Mouse (Mus musculus) right cerebral cortex, adult 2 months (tissue): ENCODE data around the gene Macrod1.

Experiments
- DNase-seq, 2 experiments: peaks; one replicate each; pipeline ENCODE4 v3.0.0; 2021 to 2022; ENCODE audit warnings: low spot score in 2 of 2

The Macrod1 gene

GRCm38 (mm10) chr19:7166767-7167166, 110.2 kb downstream of the Macrod1 start:
- DNase-seq, result no peak

- no peak for DNase-seq
Observed at GRCm38 (mm10) chr19:7168423-7168822, 111.8 kb downstream of the Macrod1 start.

DNA sequence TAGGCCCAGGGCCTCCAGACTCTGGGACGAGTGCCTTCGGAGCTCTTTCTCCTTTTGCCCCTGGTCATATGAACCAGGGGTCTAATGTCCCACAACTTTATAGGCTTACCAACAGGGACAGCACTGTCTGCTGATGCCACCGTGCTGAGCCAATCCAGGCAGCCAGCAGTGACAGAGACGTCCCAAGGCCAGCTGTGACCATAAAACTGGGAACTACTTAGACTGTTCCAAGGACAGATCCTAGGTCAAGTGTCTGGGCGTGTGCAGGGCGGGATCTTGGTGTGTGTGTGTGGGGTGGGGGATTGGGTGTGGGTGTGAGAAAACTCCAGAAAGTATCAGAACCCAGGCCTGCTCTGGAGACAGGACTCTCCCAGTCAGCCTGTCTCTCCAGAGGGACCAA, 114.3 kb downstream of the Macrod1 start:
- DNase-seq, result no peak

GRCm38 (mm10) chr19:7171447-7171846, 114.8 kb downstream of the Macrod1 start:
- DNase-seq, result no peak

DNA sequence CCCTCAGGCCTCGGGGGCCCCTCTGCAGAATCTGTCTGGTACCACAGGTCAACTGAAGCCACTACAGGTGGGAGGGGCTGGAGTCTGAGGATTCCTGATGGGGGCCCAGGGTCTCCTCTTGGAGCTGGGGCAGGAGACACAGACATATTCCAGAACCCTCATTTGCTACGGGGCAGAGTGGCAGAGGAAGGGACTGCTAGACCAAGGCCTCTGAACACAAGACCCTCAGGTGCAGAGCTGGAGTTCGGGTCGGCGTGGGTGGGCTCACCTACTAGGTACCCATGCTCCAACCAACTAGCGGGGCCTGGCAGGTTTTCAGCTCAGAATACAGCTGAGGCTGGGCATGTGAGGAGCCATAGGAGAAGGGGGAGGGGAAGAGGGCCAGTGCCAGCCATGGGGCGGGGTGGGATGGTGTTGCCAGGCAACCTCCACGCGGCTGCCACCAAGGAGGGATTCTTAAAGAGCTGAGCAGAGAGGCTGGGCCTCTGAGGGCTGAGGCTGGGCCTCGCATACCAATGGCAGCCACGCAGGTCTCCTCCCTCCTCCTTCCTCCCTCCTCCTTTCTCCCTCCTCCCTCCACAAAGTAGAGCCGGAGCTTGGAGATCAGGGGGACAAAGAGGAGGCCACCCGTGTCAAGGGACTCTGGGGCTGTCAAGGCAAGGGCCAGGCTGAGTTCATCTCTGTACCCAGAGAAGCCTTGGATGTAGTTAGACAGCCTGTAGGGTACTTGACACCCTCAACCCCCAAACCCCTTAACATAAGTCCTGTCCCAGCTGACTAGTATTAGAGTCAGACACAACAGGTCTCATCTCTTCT, 115.6 kb downstream of the Macrod1 start:
- DNase-seq, result peak; percentile 61 to 68

DNA sequence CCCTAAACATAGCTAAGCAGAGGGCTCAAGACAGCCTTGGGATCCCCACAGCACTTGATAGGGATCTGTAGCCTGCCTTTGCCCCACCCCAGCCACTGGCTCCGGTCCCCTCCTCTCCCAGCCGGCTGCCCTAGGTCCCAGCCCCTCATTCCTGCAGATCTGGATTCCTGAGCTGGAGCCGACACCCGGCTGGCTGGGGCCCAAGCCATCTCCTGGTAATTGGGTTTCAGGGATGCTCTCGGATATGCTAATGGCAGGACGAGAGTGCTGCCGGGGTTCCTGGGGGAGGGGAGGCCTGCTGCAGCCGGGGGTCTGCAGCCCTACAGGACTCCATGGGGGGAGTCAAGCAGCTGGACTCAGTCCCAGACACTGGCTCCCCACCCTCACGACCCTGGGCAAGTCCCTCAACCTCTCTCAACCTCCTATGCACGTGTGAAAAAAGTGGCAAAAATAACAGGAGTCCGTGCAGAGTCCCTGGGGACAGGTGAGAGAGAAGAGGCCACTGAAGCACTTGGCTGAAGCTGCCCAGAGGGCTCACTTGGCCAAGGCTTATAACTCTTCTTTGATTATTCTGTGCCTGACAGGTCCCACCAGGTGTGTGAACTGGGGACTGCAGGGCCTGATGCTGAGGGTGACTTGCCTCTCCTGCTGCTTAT, 119.6 kb downstream of the Macrod1 start:
- DNase-seq, result no peak

- DNase-seq, result no peak
Observed at GRCm38 (mm10) chr19:7177804-7178511, 121.3 kb downstream of the Macrod1 start.

DNA sequence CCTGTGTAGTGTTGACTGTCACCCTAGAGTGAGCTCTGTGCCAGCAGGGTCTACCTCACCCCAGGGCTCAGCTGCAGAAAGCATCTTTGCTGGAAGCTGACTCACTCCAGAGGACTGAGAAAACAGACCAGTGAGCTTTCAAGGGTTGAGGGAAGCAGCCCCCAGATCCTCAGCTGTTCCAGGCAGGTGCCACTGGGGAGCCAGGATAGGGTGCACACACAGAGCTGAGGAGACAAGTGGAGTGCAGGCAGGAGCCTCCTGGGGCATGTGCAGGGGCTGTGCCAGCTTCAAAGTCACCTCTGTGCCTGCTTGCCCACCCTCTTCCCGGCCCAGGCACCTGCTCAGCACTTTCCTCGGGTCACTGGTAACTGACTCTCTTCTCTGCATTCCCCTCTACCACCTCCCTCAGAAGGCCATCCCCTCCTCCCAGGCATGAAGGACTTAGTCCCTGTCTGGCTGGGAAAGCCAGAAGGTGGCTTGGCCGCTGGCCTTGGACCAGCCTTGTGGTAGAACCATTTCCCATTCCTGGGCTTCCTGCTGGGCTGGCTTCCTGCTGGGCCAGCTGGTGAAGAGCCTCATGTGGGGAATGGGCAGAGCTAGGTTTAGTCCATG, 122.3 kb downstream of the Macrod1 start:
- no peak for DNase-seq

DNA sequence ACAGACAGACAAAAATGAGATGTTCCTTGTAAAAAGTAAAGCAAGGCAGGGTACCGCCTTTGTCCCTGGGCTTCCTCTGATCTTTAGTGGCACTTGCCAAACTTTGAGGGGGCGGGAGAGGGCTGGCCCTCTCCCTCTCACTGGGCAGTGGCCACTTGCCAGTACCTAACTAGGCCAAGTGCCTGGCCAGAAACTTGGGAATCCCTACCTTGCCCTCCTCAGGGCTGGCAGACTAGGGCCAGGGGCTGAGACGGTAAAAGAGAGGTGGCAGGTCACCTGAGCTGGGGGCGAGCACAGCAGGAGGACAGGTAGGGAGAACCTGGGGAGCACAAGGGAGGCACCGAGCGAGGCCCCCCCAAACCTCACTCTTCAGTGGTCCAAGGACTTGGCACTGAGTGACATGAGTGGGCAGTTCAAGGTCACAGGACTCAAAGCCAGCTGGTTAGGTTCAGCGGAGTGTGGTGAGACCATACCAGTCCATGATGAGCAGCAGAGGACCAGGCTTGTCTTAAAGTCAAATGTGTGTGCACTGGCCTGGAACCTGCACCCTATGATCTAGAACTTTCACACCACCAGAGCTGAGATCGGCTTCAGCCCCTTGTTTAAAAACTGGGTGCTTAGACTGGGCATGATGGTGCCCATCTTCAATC, 124.3 kb downstream of the Macrod1 start:
- DNase-seq, result no peak

GRCm38 (mm10) chr19:7181496-7181895, 124.9 kb downstream of the Macrod1 start:
- no peak for DNase-seq

DNA sequence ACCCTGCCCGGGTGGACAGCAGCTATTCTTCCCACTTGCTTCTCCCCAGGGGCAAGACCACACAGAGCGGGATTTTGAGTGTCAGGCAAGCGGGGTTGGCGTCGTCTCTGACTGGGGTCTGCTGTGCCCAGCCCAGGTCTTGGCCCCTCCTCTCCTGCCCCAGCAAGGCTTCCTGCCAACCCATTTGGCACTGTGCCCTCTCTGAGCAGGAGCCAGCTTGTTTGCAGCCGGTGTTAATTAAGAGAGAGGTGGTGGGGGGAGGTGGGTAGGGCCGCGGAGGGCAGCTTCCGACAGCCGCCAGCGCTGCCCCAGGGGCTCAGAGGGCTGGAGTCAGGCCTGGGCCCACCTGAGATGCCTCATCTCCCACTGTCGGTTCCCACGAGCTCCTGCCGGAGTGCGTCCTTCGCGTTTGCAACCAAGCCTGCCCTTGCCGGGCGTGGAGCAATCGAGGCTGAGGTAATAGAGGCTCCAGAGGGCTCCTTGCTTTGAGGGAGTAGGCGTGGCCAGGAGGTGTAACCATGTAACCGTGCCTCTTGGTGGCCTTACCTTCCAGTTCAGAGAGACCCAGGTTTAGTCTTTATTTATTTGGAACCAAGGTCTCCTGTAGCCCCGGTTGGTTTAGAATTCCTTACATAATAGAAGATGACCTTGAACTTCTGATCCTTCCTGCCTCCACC, 125.8 kb downstream of the Macrod1 start:
- DNase-seq, result peak; percentile 68 to 70

DNA sequence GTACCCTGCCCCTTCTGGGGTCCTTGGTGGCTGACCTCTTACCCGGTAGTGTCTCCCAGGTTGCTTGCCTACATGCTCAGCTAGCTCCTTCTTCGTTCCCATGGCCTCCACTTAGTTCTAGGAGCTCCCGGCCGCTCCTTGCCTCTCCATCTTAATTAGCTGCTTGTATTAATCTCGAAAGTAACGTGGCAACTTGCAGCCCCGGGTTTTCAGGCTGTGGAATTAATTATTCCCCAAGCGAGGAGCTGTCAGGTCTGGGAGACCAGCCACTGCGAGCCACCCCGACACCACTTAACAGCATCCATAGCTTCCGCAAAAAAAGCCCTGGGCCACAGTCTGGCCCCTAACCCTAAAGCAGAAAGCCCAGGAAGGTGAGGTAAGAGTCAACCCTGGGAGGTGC, 126.8 kb downstream of the Macrod1 start:
- no peak for DNase-seq

DNA sequence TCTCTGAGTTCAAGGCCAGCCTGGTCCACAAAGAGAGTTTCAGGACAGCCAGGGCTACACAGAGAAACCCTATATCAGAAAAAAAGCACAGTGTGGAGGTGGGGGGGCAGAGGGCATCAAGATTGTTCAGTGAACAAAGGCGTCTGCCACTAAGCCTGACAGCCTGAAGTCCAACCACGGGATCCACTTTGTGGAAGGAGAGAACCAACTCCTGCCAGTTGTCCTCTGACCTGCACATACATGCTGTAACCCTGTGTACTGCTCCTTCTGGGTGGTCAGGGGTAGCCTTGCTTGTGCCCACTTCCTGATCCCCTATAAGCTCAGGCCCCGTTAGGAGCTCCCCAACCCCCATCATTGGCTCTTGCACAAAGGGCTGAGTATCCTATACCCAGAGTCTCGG, 128.4 kb downstream of the Macrod1 start:
- no peak for DNase-seq

DNA sequence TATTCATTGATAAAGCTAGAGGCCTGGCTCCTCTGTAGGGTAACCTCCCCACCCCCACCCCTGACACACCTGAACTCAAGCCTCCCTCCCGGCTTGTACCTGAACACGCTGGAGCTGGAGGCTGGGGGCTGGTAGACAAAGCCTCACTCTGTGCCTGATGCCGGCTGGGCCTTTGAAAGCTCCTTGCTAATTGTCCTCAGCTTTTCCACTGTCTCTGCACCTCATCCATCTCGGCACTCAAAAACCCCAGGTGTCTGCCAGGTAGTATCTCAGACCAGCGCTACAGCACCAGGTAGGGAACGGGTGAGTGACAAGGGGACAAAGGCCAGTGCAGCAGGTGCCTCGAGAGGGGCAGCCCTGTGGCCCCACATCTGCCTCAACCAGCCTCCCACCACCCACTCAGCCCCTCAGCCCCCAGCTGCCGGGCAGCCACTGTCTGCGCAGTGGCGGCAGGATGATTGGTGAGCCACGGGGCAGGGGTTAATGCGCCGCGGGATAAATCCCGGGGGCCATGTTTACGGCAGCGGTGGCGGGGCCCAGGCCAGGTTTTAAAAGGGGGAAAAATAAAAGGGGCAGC, 129.2 kb downstream of the Macrod1 start:
- no peak for DNase-seq

- DNase-seq, result no peak
Observed at GRCm38 (mm10) chr19:7187157-7187556, 130.5 kb downstream of the Macrod1 start.

- no peak for DNase-seq
Observed at GRCm38 (mm10) chr19:7189026-7189425, 132.4 kb downstream of the Macrod1 start.

DNA sequence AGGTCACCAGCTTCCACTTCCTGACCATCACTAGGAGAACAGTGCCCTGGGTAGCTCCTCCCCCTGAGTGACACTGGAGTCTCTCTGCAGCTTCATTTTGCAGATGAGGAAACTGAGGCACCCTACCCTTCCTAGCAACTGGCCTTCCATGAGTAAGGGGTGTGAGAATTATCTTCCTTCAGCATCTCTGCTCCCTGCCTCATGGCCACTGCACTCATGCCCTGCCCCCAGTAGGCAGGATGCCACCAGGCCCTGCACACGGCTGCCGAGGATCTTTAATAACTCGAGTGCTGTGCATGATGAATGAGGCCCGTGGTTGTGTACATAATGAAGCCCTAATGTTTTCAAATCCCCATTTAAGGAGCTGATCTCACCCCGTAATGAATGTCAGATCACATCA, 134.4 kb downstream of the Macrod1 start:
- DNase-seq, result no peak

DNA sequence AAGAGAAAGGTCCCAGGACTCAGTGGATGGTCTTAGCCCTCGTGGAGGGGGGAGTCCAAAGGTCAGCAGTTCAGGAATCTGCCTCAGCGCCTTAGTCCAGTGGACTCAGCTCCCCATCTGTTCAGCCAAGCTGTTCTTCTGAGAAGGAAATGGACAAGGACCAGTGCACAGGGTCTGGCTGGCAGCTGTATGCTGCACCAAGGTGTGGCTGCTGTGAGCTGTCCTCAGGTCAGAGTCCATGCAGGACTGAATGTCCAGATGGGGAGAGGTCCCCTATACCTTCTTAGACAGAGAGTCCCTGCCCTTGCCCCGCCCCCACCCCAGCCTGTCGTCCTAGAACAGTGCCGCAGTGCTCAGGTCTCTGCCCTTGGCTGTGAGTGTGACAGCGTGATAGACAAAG, 135.0 kb downstream of the Macrod1 start:
- DNase-seq, result no peak

DNA sequence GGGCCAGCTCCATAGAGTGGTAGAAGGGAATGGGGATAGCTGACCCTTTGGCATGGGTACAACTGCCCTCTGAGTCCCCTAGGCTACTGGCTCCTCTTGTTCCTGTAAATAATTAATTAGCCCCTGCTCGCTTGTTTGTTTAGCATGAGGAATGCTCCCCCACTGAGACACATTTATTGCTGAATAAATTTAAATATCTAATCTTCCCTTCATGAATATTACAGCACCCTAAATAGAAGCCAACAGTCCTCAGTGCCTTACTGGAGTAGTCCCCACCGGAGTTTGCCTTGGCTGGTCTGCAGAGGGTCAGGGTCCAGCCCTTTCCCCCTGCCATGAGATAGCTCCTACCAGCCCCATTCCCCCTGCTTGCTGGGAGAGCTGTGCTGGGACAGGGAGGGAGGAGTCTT, 136.0 kb downstream of the Macrod1 start:
- DNase-seq, result no peak

- peak; percentile 56 to 66 for DNase-seq
Observed at GRCm38 (mm10) chr19:7195900-7196728, 139.5 kb downstream of the Macrod1 start.
